Mouse (Mus musculus) cerebellum, postnatal 10 days (tissue): ENCODE measurements around the gene AC124108.1.
A peak's percentile ranks its signal among the peaks of the same experiment; 100 is the strongest.

Experiments used
- DNase-seq, 2 experiments: peaks; one replicate each; pipeline ENCODE4 v3.0.0; 2021; ENCODE audit warnings: mixed read lengths in 2 of 2

The AC124108.1 gene

GRCm38 (mm10) chr1:132201936-132202335, 10.7 kb downstream of the AC124108.1 start:
- no peak for DNase-seq

- DNase-seq, result peak in 1 of 2 experiments; percentile 70
Measured at GRCm38 (mm10) chr1:132202771-132203170, 11.5 kb downstream of the AC124108.1 start.

GRCm38 (mm10) chr1:132205958-132206357, 14.7 kb downstream of the AC124108.1 start:
- DNase-seq, result no peak

- no peak for DNase-seq
Measured at GRCm38 (mm10) chr1:132206828-132207227, 15.6 kb downstream of the AC124108.1 start.

- DNase-seq, result peak; percentile 87 to 88
Measured at GRCm38 (mm10) chr1:132208154-132208553, 16.9 kb downstream of the AC124108.1 start.

- no peak for DNase-seq
Measured at GRCm38 (mm10) chr1:132209400-132209799, 18.1 kb downstream of the AC124108.1 start.

- DNase-seq, result peak; percentile 67 to 70
Measured at GRCm38 (mm10) chr1:132210922-132211321, 19.7 kb downstream of the AC124108.1 start.

- no peak for DNase-seq
Measured at GRCm38 (mm10) chr1:132211672-132212071, 20.4 kb downstream of the AC124108.1 start.

- peak; percentile 72 to 84 for DNase-seq
Measured at GRCm38 (mm10) chr1:132212218-132212617, 21.0 kb downstream of the AC124108.1 start.

- DNase-seq, result peak; percentile 77 to 81
Measured at GRCm38 (mm10) chr1:132213076-132213475, 21.8 kb downstream of the AC124108.1 start.

- DNase-seq, result no peak
Measured at GRCm38 (mm10) chr1:132216276-132216675, 25.0 kb downstream of the AC124108.1 start.

- DNase-seq, result no peak
Measured at GRCm38 (mm10) chr1:132221627-132222026, 30.4 kb downstream of the AC124108.1 start.

GRCm38 (mm10) chr1:132222166-132222565, 30.9 kb downstream of the AC124108.1 start:
- DNase-seq, result no peak

- DNase-seq, result no peak
Measured at GRCm38 (mm10) chr1:132226297-132227080, 35.2 kb downstream of the AC124108.1 start.

- DNase-seq, result no peak
Measured at GRCm38 (mm10) chr1:132229667-132230066, 38.4 kb downstream of the AC124108.1 start, which contains the start of gene Gm10188. TSS of gene Gm10188 (minus strand) at chr1:132229767.

GRCm38 (mm10) chr1:132231470-132232274, 40.4 kb downstream of the AC124108.1 start:
- peak in 1 of 2 experiments; percentile 21 for DNase-seq

- peak; percentile 75 to 83 for DNase-seq
Measured at GRCm38 (mm10) chr1:132233566-132233965, 42.3 kb downstream of the AC124108.1 start.

GRCm38 (mm10) chr1:132234757-132235273, 43.6 kb downstream of the AC124108.1 start:
- no peak for DNase-seq

GRCm38 (mm10) chr1:132237585-132238159, 46.4 kb downstream of the AC124108.1 start:
- DNase-seq, result peak; percentile 86 to 91

- DNase-seq, result no peak
Measured at GRCm38 (mm10) chr1:132245010-132245409, 53.8 kb downstream of the AC124108.1 start.

GRCm38 (mm10) chr1:132246137-132246536, 54.9 kb downstream of the AC124108.1 start:
- peak in 1 of 2 experiments; percentile 26 for DNase-seq

- DNase-seq, result no peak
Measured at GRCm38 (mm10) chr1:132246641-132247040, 55.4 kb downstream of the AC124108.1 start.

- DNase-seq, result no peak
Measured at GRCm38 (mm10) chr1:132254467-132254866, 63.2 kb downstream of the AC124108.1 start.
